Mouse (Mus musculus) hindbrain, embryonic 12.5 days (tissue): ENCODE measurements at regions not wholly inside any gene's neighbourhood (a gene's known extent, or its start where the extent isn't known, plus 50 kb on each side); places are given as distances from the start of the nearest gene placed in this dataset.

ENCODE experiments used
- ATAC-seq: fragments of 200-750 bp; cut with Nextera tagmentation; 2 replicates; pipeline ENCODE4 v1.8.0; 2017; ENCODE audit warnings: moderate TSS enrichment; ENCODE audit not compliant: low FRiP score
- H3K27ac ChIP-seq: fragments of 300-500 bp; sonication (generic); 2 replicates; pipeline ENCODE4 v1.5.1; 2016; ENCODE audit warnings: mild to moderate bottlenecking
- H3K27me3 ChIP-seq: fragments of 300-500 bp; sonication (generic); 2 replicates; pipeline ENCODE4 v1.6.1; 2016; ENCODE audit warnings: mild to moderate bottlenecking
- H3K36me3 ChIP-seq: fragments of 300-500 bp; sonication (generic); 2 replicates; pipeline ENCODE4 v1.6.1; 2016; ENCODE audit warnings: mild to moderate bottlenecking
- H3K4me1 ChIP-seq: fragments of 300-500 bp; sonication (generic); 2 replicates; pipeline ENCODE4 v1.6.1; 2016
- H3K4me2 ChIP-seq: fragments of 300-500 bp; sonication (generic); replicated peaks from 2 replicates; pipeline ENCODE4 v1.6.1; 2016; ENCODE audit warnings: mild to moderate bottlenecking
- H3K4me3 ChIP-seq: fragments of 300-500 bp; sonication (generic); 2 replicates; pipeline ENCODE4 v1.5.1; 2016; ENCODE audit warnings: mild to moderate bottlenecking
- H3K9ac ChIP-seq: fragments of 300-500 bp; sonication (generic); 2 replicates; pipeline ENCODE4 v1.6.1; 2016; ENCODE audit warnings: mild to moderate bottlenecking, moderate library complexity
- H3K9me3 ChIP-seq: fragments of 300-500 bp; sonication (generic); replicated peaks from 2 replicates; pipeline ENCODE4 v1.6.1; 2016; ENCODE audit warnings: mild to moderate bottlenecking
- WGBS: fragments of 180-500 bp; shearing (Covaris S2); methylation state at CpG from one replicate; pipeline ENCODE4 v1.1.7; 2016; 5-methylcytosine and 5-hydroxymethylcytosine counted together

DNA sequence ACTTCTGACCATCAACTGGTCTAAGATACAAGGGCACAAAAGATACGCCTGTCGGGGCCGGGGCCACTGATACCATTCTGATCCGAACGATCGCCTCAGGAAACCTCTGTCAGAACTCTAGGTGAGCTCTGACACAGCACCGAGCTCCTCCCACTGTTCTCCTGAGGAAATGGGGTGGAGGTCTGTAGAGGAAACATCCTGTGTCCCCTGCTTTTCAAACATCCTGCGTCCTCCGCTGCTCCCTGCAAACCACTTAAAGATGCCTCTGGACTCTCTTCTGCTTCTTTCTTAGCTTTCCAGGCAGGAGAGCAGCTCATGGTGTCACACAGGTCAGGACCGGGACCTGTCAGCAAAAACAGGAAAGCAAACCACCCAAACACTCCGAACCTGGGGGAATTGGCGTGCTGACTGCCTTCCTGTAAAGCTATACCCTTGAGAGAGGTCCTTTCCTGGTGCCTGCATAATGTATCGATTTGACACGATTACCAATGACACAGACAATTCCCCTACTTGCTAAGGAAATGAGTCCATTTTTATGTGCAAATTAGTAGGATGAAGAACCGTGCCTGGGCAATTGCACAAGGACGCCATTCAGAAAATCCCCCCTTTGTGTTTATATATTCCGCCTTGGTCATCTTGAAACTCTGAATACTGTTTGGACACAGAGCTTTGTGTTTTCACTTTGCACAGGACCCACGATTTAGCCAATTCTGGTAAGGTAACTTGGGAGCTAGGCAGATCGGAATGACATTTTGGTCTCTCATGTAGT is 58.4 kb upstream of the Kcnj15 start:
- Histone ChIP-seq H3K27ac (no peak overlapping the region), H3K4me3 (no peak overlapping the region), H3K27me3 (no peaks in the 10 kb centered on the region), H3K4me2 (no peak overlapping the region), H3K9me3 (no peaks in the 10 kb centered on the region), H3K36me3 (no peaks in the 10 kb centered on the region), H3K9ac (no peak overlapping the region), H3K4me1 (peaks cover 6% of the 10 kb centered on the region; the same call in 1 of the 2 replicates)
- ATAC-seq: no peak
- WGBS: 66% methylated on average over 19 of the region's 19 CpGs

DNA sequence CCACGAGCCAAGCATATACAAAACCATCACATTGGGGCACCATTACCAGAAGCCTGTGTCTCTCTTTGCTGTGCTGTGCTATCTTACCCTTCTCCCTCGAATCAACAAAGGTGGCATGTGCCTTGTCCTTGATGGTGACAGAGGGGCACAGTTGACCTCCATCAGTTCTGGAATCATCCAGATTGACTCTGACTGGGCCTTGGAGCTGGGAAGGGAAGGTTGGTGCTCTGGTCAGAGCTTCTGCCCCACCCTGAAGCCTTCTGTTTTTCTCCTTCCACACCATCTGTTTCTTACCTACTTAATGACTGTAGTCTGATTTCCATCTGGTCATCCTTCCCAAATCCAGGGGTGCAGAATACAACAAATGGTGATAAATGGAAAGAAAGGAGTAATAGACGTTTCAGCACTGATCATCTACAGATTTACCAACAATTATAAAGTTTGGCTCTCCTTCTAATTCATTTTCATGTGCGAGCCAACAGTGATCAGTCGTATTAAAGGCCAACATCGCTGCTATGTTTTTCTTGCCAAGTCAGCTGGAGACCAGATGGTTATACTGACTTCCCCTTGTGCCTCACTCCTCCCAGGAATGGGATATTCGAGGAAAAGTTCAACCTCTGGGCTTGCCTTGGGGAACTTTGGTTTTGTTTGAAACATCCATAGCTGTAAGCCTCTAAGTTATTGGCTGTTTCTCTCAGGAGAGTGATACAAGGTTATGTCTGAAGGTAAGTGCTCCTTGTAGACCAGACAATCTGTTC is 55.1 kb upstream of the Kcnj15 start:
- Histone ChIP-seq H3K9ac (no peak overlapping the region), H3K9me3 (no peaks in the 10 kb centered on the region), H3K4me2 (no peak overlapping the region), H3K27me3 (no peaks in the 10 kb centered on the region), H3K36me3 (no peaks in the 10 kb centered on the region), H3K27ac (no peak overlapping the region), H3K4me3 (no peak overlapping the region), H3K4me1 (peaks cover 6% of the 10 kb centered on the region; the same call in 1 of the 2 replicates)
- 72% methylated on average over 7 of the region's 7 CpGs for WGBS
- no peak for ATAC-seq

DNA sequence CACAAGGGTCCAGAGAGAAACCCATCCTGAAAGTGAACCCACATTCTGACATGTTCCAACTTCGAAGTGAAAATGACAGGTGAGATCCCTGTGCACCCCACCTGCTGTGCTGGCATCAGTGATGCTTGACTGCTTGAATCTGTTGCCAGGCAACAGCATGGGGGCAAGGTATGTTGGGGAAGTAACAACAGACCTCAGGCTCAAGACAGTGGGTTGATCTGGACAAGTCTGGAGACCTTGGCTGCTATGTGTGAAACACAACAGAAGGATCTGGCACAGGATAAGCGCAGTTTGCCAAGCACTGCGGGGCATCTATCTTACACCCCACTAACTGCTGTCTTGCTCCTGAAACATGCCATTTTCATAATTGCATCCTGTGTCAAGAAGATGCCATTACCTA is 54.3 kb upstream of the Kcnj15 start:
- no peak overlapping the region for H3K4me2 ChIP-seq
- no peak overlapping the region for H3K4me3 ChIP-seq
- no peak for ATAC-seq
- H3K9ac ChIP-seq: no peak overlapping the region
- no peaks in the 10 kb centered on the region for H3K36me3 ChIP-seq
- no peak overlapping the region for H3K27ac ChIP-seq
- no peaks in the 10 kb centered on the region for H3K27me3 ChIP-seq
- 94% methylated on average over 3 of the region's 3 CpGs for WGBS
- H3K9me3 ChIP-seq: no peaks in the 10 kb centered on the region
- peaks cover 6% of the 10 kb centered on the region; the same call in 1 of the 2 replicates for H3K4me1 ChIP-seq

GRCm38 (mm10) chr16:95203790-95204189 is 53.6 kb upstream of the Kcnj15 start:
- no peak overlapping the region for H3K27ac ChIP-seq
- no peaks in the 10 kb centered on the region for H3K27me3 ChIP-seq
- 0 out of 2 replicates have a peak, but pooled peaks cover 4% of the 10 kb centered on the region for H3K4me1 ChIP-seq
- no peak overlapping the region for H3K9ac ChIP-seq
- no peak overlapping the region for H3K4me3 ChIP-seq
- no peak for ATAC-seq
- H3K36me3 ChIP-seq: no peaks in the 10 kb centered on the region
- 90% methylated on average over 3 of the region's 3 CpGs for WGBS
- no peaks in the 10 kb centered on the region for H3K9me3 ChIP-seq
- H3K4me2 ChIP-seq: no peak overlapping the region

DNA sequence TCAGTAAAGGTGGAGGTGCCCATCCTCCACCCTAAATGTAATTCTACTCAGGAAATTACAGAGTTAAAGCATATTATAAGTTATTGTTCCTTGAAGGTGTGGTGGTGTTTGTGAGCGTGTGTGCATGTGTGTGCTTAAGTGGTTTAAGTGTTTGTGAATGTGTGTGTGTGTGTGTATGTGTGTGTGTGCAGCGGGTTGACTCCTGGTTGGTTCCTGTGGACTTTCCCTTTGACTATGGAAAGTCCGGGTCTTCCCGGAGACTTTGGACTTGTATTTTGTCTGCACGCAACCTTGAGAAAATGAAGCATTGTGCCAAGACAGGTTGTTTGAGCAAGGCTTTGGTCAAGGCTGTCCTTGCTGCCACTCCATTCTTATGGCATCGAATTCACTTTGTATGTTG is 52.9 kb upstream of the Kcnj15 start:
- whole genome bisulfite sequencing: 88% methylated on average over 6 of the region's 6 CpGs
- Histone ChIP-seq H3K4me3 (no peak overlapping the region), H3K4me1 (no peaks in the 10 kb centered on the region), H3K9me3 (no peaks in the 10 kb centered on the region), H3K9ac (no peak overlapping the region), H3K4me2 (no peak overlapping the region), H3K36me3 (no peaks in the 10 kb centered on the region), H3K27me3 (no peaks in the 10 kb centered on the region), H3K27ac (no peak overlapping the region)
- no peak for ATAC-seq

DNA sequence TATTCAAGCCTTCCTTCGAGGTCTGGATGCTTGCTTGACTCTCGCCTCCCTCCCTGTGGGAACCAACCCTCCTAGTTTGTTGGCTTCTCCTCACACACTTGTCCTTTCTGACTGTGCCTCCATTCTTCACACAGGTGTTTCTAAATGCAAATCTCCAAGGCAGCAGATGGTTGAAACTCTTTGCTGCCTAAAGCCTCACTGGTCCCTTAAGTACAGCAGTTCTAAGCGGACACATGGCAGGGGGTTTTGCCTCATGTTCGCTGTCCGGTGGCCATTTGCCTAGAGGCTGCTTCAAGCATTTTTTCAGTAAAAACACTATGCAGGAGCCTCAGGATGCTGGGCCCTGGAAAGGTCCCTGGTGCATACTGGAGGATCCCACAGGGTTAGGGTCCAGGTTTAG is 50.9 kb upstream of the Kcnj15 start:
- Histone ChIP-seq H3K27me3 (no peaks in the 10 kb centered on the region), H3K36me3 (no peaks in the 10 kb centered on the region), H3K4me1 (no peaks in the 10 kb centered on the region), H3K4me2 (no peak overlapping the region), H3K9me3 (no peaks in the 10 kb centered on the region), H3K27ac (no peak overlapping the region), H3K9ac (no peak overlapping the region), H3K4me3 (no peak overlapping the region)
- no peak for ATAC-seq
- 86% methylated on average over 5 of the region's 5 CpGs for WGBS

- no peak for ATAC-seq
- H3K36me3 ChIP-seq: no peaks in the 10 kb centered on the region
- no peak overlapping the region for H3K4me2 ChIP-seq
- WGBS: 70% methylated on average over 6 of the region's 6 CpGs
- H3K9me3 ChIP-seq: no peaks in the 10 kb centered on the region
- H3K27ac ChIP-seq: no peak overlapping the region
- H3K27me3 ChIP-seq: no peaks in the 10 kb centered on the region
- no peak overlapping the region for H3K4me3 ChIP-seq
- H3K4me1 ChIP-seq: no peaks in the 10 kb centered on the region
- no peak overlapping the region for H3K9ac ChIP-seq
These were observed 49.8 kb upstream of the Kcnj15 start for GRCm38 (mm10) chr16:95207547-95207946.
